Mouse (Mus musculus): ENCODE data around the gene Vamp1. TPM values are rescaled to one million over a fixed set of nuclear protein-coding genes. Genes with fewer than 3 reads are reported as not detected.

The Vamp1 gene
- total and polyA plus RNA-seq, 3 experiments: 1.5 to 5.5 TPM; not detected in 1

DNA sequence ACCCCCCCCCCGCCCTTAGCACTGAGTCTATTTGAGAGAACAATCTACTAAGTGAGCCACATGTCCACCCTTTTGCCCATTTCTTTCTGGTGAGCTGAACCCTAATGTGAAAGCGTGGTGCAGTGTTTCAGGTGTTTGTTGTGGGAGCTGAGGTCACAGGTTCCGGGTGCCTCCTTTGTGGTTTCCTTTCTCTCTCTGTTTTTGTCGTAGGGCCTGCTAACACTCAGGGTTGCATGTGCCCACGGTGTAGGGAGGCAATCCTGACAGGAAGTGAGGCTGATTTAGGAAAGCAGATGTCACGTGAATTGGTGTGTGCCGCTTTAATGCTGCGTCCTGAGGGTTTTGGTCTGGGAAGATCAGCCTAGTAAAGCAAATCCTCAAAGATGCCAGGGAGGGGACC lies 26.2 kb downstream of the Vamp1 start:
- Histone ChIP-seq H3K4me1 (ENCODE audit: control insufficient read depth in 1 of 2, insufficient read depth in 2 of 2, low read length in 2 of 2) (peaks cover 0 to 4% of the 10 kb centered on the region in 2 experiments; a peak in 2 of 4 replicates), H3K27me3 (ENCODE audit: control insufficient read depth in 1 of 2, insufficient read depth in 2 of 2, low read length in 2 of 2) (peaks cover 0 to 1% of the 10 kb centered on the region in 2 experiments; a peak in 1 of 4 replicates), H3K36me3 (ENCODE audit: control insufficient read depth in 1 of 2, insufficient read depth in 2 of 2, low read length in 2 of 2) (no peaks in the 10 kb centered on the region), H3K4me3 (ENCODE audit: control insufficient read depth in 1 of 2, insufficient read depth in 1 of 2, low read depth in 2 of 2, low read length in 2 of 2) (no peak overlapping the region), H3K27ac (ENCODE audit: control insufficient read depth, low read depth, low read length) (no peak overlapping the region), H3K79me2 (ENCODE audit: control insufficient read depth, insufficient read depth, low read length, poor library complexity) (no peaks in the 10 kb centered on the region), H3K9ac (ENCODE audit: control insufficient read depth, low read depth, low read length, poor library complexity, severe bottlenecking) (no peak overlapping the region), H3K9me3 (replicated peaks; ENCODE audit: insufficient read depth, low read length) (no peaks in the 10 kb centered on the region)
- DNase-seq (ENCODE audit: low read depth, low spot score): no peak
- no peak for TF ChIP-seq MYC (IDR thresholded peaks at IDR 0.05; ENCODE audit: low read depth, low read length)
- no peak for TF ChIP-seq EP300 (IDR thresholded peaks at IDR 0.05; ENCODE audit: low read depth in 1 of 2, low read length in 2 of 2)
- TF ChIP-seq MAFK (IDR thresholded peaks at IDR 0.05; ENCODE audit: borderline replicate concordance, low read depth, low read length): no peak

DNA sequence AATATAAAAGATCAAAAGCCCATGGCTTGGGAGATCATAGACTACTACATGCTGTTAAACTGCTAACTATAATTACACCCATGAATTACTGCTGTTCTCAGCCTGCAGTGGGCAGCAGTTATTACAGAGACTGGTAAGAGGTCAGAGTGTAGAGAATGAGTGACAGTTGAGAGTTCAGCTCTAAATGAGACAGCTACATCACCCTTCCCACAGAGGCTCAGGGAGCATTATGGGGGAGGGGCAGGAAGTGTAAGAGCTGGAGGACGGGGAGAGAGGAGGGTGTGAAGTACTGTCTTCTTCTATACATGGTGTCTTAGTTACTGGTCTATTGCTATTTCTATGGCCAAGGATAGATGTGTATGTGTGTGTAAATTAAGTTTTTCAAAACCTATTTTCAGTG lies 29.2 kb downstream of the Vamp1 start:
- TF ChIP-seq TCF12 (IDR thresholded peaks at IDR 0.05; ENCODE audit: low read depth, low read length) (no peak), MAFK (IDR thresholded peaks at IDR 0.05; ENCODE audit: borderline replicate concordance, low read depth, low read length) (no peak), JUND (IDR thresholded peaks at IDR 0.05; ENCODE audit: low read depth, low read length) (no peak), POLR2AphosphoS5 (IDR thresholded peaks at IDR 0.05; ENCODE audit: borderline replicate concordance, low read depth, low read length) (no peak), GATA1 (IDR thresholded peaks at IDR 0.05; ENCODE audit: low read depth, low read length) (no peak), RAD21 (IDR thresholded peaks at IDR 0.05; ENCODE audit: low read depth, low read length) (no peak), USF1 (IDR thresholded peaks at IDR 0.05; ENCODE audit: low read depth, low read length) (no peak), MYB (IDR thresholded peaks at IDR 0.05; ENCODE audit: low read depth, low read length) (no peak), ETS1 (IDR thresholded peaks at IDR 0.05; ENCODE audit: low read depth, low read length) (no peak), ZNF384 (IDR thresholded peaks at IDR 0.05; ENCODE audit: low read depth, low read length) (no peak), MEF2A (IDR thresholded peaks at IDR 0.05; ENCODE audit: extremely low read depth, insufficient replicate concordance, low read depth, low read length, poor library complexity, severe bottlenecking) (no peak), TBP (IDR thresholded peaks at IDR 0.05; ENCODE audit: low read depth, low read length) (no peak), RCOR1 (IDR thresholded peaks at IDR 0.05; ENCODE audit: low read depth, low read length) (no peak), BHLHE40 (IDR thresholded peaks at IDR 0.05; ENCODE audit: borderline replicate concordance, low read depth, low read length) (no peak), E2F4 (IDR thresholded peaks at IDR 0.05; ENCODE audit: borderline replicate concordance, low read depth, low read length) (no peak), SMC3 (IDR thresholded peaks at IDR 0.05; ENCODE audit: low read depth, low read length) (no peak), MXI1 (IDR thresholded peaks at IDR 0.05; ENCODE audit: low read depth, low read length) (no peak), SIN3A (IDR thresholded peaks at IDR 0.05; ENCODE audit: low read length) (no peak), MAX (IDR thresholded peaks at IDR 0.05; ENCODE audit: low read length) (no peak), KAT2A (conservative IDR thresholded peaks at IDR 0.05; ENCODE audit: low read depth, low read length) (no peak)
- Histone ChIP-seq H3K4me1 (ENCODE audit: control insufficient read depth in 1 of 2, insufficient read depth in 2 of 2, low read length in 2 of 2) (peaks cover 0 to 4% of the 10 kb centered on the region in 2 experiments; a peak in 2 of 4 replicates), H3K4me3 (ENCODE audit: control insufficient read depth in 1 of 2, insufficient read depth in 1 of 2, low read depth in 2 of 2, low read length in 2 of 2) (no peak overlapping the region), H3K27me3 (ENCODE audit: control insufficient read depth in 1 of 2, insufficient read depth in 2 of 2, low read length in 2 of 2) (peaks cover 0 to 2% of the 10 kb centered on the region in 2 experiments; a peak in 2 of 4 replicates), H3K27ac (ENCODE audit: control insufficient read depth, low read depth, low read length) (no peak overlapping the region), H3K9ac (ENCODE audit: control insufficient read depth, low read depth, low read length, poor library complexity, severe bottlenecking) (no peak overlapping the region), H3K9me3 (replicated peaks; ENCODE audit: insufficient read depth, low read length) (no peaks in the 10 kb centered on the region), H3K36me3 (ENCODE audit: control insufficient read depth in 1 of 2, insufficient read depth in 2 of 2, low read length in 2 of 2) (no peaks in the 10 kb centered on the region), H3K79me2 (ENCODE audit: control insufficient read depth, insufficient read depth, low read length, poor library complexity) (no peaks in the 10 kb centered on the region)
- DNase-seq (ENCODE audit: low read depth, low spot score): no peak
